Mouse (Mus musculus): Measurements from ENCODE around the gene Gm10964. TPM values are rescaled to one million over a fixed set of nuclear protein-coding genes. Genes with fewer than 3 reads are reported as not detected.
A peak's percentile ranks its signal among the peaks of the same experiment; 100 is the strongest.

The Gm10964 gene
- polyA plus RNA-seq, 1 experiment from 2014 or later = not detected

DNA sequence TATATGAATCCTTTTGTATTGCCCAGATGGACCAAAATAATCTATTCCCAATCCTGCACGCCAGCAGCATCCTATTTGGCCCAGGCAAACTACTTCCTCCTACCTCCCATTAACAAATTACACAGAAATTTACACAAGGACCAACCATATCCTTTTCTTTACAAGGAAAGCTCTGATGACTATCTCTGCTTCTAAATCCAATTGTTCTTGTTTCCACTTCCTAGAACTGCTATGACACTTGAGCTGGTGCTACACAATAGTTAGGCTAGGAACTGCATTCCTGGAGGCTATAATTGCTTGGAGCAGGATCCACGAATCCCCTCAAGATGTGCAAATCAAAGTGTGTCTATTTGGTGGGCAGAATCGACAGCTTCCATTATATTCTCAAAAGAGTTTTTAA, 27.6 kb downstream of the Gm10964 start:
- H3K4me1 ChIP-seq (ENCODE audit: control insufficient read depth, insufficient read depth, low read length) = no peaks in the 10 kb centered on the region
- H3K27ac ChIP-seq (ENCODE audit: low read depth, low read length) = no peak overlapping the region
- H3K4me3 ChIP-seq (ENCODE audit: low read depth, low read length) = no peak overlapping the region
- no peak overlapping the region for H3K9ac ChIP-seq (ENCODE audit: low read length)
- ATAC-seq (no peak), DNase-seq (ENCODE audit: low spot score) (no peak)
- no peaks in the 10 kb centered on the region for H3K9me3 ChIP-seq (replicated peaks; ENCODE audit: control insufficient read depth, low read length)
- no peaks in the 10 kb centered on the region for H3K27me3 ChIP-seq (replicated peaks; ENCODE audit: control insufficient read depth, insufficient read depth, low read length)
- 71% methylated on average over 3 of the region's 3 CpGs for WGBS
- no peak overlapping the region for H3K4me2 ChIP-seq (ENCODE audit: low read length)
- peaks cover 33% of the 10 kb centered on the region for H3K36me3 ChIP-seq (ENCODE audit: control insufficient read depth, insufficient read depth, low read length)

DNA sequence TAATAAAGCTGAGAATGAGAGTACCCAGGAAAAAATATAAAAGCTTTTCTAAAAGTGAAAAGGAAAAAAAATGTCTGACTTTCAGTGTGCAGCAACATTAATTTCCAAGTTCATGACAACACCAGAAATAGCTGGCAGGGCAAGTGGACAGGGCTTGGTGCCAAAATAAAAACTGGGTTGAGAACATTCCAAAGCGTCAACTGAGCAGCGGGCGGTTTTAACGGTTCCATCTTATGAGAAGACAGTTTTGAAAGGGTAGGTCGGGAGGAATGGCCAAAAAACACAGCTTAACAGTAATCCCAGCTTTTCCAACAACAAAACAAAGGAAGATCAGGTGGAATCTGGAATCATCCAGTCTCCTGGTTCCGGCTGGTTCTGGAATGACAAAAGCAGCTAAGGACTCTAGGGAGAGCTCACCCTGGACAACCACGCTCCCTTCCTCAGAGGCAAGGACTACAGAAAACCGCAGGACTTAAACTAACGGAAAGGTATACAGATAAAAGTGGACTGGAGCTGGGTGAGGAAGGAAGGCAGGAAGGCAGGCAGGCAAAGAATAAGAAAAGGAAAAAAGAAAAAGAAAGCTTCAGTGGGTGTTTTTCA, 32.5 kb downstream of the Gm10964 start:
- DNase-seq (ENCODE audit: low spot score) = peak; percentile 7

DNA sequence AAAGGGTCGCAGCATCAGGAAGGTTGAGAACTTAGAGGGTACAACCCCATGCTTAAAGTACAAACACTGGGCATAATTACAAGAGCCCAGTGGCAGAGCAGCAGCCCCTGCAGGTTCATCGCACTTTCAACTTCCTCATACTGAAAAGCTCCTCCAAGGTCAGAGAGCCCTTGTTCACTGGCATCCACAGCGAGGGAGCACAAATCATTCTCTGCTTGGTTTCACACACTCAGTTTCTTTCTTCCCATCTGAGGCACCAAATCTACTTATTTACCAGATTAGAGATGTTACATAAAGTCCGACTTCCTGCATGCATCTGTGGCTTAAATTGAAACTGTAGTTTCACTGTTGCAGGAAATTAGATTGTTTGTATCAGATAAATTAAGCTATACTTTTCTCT, 33.7 kb downstream of the Gm10964 start:
- H3K9me3 ChIP-seq (replicated peaks; ENCODE audit: control insufficient read depth, low read length) = no peaks in the 10 kb centered on the region
- no peaks in the 10 kb centered on the region for H3K27me3 ChIP-seq (replicated peaks; ENCODE audit: control insufficient read depth, insufficient read depth, low read length)
- H3K9ac ChIP-seq (ENCODE audit: low read length) = no peak overlapping the region
- H3K4me1 ChIP-seq (ENCODE audit: control insufficient read depth, insufficient read depth, low read length) = no peaks in the 10 kb centered on the region
- H3K36me3 ChIP-seq (ENCODE audit: control insufficient read depth, insufficient read depth, low read length) = peaks cover 27% of the 10 kb centered on the region
- no peak overlapping the region for H3K4me2 ChIP-seq (ENCODE audit: low read length)
- H3K27ac ChIP-seq (ENCODE audit: low read depth, low read length) = no peak overlapping the region
- ATAC-seq = no peak
- 82% methylated on average over 4 of the region's 4 CpGs for WGBS
- DNase-seq (ENCODE audit: low spot score) = no peak
- no peak overlapping the region for H3K4me3 ChIP-seq (ENCODE audit: low read depth, low read length)

More for the DNA sequence above, 32.5 kb downstream of the Gm10964 start:
- no peak for ATAC-seq
- 75% methylated on average over 9 of the region's 9 CpGs for WGBS
- Histone ChIP-seq H3K4me3 (ENCODE audit: low read depth, low read length) (no peak overlapping the region), H3K4me1 (ENCODE audit: control insufficient read depth, insufficient read depth, low read length) (no peaks in the 10 kb centered on the region), H3K4me2 (ENCODE audit: low read length) (no peak overlapping the region), H3K27me3 (replicated peaks; ENCODE audit: control insufficient read depth, insufficient read depth, low read length) (no peaks in the 10 kb centered on the region), H3K27ac (ENCODE audit: low read depth, low read length) (no peak overlapping the region; the same call in 1 of the 2 replicates), H3K9ac (ENCODE audit: low read length) (no peak overlapping the region), H3K9me3 (replicated peaks; ENCODE audit: control insufficient read depth, low read length) (no peaks in the 10 kb centered on the region), H3K36me3 (ENCODE audit: control insufficient read depth, insufficient read depth, low read length) (peaks cover 19% of the 10 kb centered on the region)

DNA sequence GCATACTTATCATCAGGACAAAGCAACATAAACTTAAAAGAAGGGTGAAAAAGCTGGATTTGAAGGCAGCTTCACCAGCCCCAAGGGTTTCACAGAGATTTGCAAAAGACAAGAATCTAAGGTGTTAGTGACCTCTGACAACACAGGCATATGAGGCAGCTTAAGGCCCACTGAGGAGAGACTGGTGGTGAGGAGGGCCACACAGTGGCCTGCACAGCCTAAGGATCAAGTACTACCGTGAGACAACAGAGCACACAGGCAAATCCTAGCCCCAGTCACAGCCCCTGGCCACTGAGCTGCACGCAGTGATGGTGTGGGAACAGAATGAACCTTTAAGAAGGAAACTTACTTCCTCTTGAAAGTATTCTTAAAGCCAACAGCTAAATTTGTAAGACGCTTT, 34.3 kb downstream of the Gm10964 start:
- H3K4me2 ChIP-seq (ENCODE audit: low read length) = no peak overlapping the region
- no peaks in the 10 kb centered on the region for H3K9me3 ChIP-seq (replicated peaks; ENCODE audit: control insufficient read depth, low read length)
- no peak overlapping the region for H3K9ac ChIP-seq (ENCODE audit: low read length)
- no peaks in the 10 kb centered on the region for H3K27me3 ChIP-seq (replicated peaks; ENCODE audit: control insufficient read depth, insufficient read depth, low read length)
- no peaks in the 10 kb centered on the region for H3K4me1 ChIP-seq (ENCODE audit: control insufficient read depth, insufficient read depth, low read length)
- H3K36me3 ChIP-seq (ENCODE audit: control insufficient read depth, insufficient read depth, low read length) = peaks cover 27% of the 10 kb centered on the region
- DNase-seq (ENCODE audit: low spot score) (no peak), ATAC-seq (no peak)
- WGBS = 89% methylated on average over 3 of the region's 3 CpGs
- H3K4me3 ChIP-seq (ENCODE audit: low read depth, low read length) = no peak overlapping the region
- H3K27ac ChIP-seq (ENCODE audit: low read depth, low read length) = no peak overlapping the region

DNA sequence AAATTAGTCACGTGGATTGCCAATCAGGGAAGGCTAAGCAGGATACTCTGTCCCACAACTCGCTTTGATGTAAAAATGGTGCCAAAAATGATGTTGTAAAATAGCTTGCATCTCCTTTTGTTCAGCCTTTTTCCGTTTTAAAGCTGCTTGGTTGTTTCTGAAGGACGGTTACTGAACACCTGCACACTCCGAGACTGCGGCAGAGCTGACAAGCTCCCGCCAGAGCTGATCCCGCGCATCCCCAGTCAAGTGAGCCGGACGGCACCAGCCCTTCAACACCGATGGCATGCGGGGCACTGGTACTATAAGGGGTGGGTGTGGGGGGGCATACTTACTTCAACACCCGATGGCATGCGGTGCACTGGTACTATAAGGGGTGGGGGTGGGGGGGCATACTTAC, 34.8 kb downstream of the Gm10964 start:
- peaks cover 26% of the 10 kb centered on the region for H3K36me3 ChIP-seq (ENCODE audit: control insufficient read depth, insufficient read depth, low read length)
- no peak overlapping the region for H3K4me3 ChIP-seq (ENCODE audit: low read depth, low read length)
- no peak overlapping the region for H3K9ac ChIP-seq (ENCODE audit: low read length)
- no peaks in the 10 kb centered on the region for H3K4me1 ChIP-seq (ENCODE audit: control insufficient read depth, insufficient read depth, low read length)
- no peaks in the 10 kb centered on the region for H3K27me3 ChIP-seq (replicated peaks; ENCODE audit: control insufficient read depth, insufficient read depth, low read length)
- DNase-seq (ENCODE audit: low spot score) = no peak
- no peak overlapping the region for H3K27ac ChIP-seq (ENCODE audit: low read depth, low read length)
- WGBS = 83% methylated on average over 15 of the region's 15 CpGs
- H3K4me2 ChIP-seq (ENCODE audit: low read length) = no peak overlapping the region
- H3K9me3 ChIP-seq (replicated peaks; ENCODE audit: control insufficient read depth, low read length) = no peaks in the 10 kb centered on the region
- no peak for ATAC-seq

DNA sequence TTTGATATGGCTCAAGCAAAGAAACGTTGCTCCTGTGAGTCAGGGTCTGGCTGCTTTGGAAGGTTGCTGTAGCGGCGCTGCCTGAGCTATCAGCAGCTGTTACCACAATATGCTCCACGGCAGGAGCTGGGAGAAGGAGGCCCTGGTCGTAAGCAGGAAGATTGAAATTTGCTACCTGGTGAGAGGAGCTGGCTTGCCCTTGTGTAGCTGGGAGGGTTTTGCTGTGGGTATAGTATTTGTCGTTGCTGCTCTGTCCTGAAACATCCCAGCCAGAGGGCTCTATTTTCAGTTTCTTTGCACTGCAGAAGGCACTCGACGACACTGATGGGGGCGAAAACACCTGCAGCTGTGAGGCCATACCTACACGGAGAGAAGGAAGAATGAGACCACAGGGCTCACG, 38.8 kb downstream of the Gm10964 start:
- Histone ChIP-seq H3K4me1 (ENCODE audit: control insufficient read depth, insufficient read depth, low read length) (no peaks in the 10 kb centered on the region), H3K36me3 (ENCODE audit: control insufficient read depth, insufficient read depth, low read length) (peaks cover 21% of the 10 kb centered on the region), H3K27me3 (replicated peaks; ENCODE audit: control insufficient read depth, insufficient read depth, low read length) (no peaks in the 10 kb centered on the region), H3K4me3 (ENCODE audit: low read depth, low read length) (no peak overlapping the region), H3K9ac (ENCODE audit: low read length) (no peak overlapping the region), H3K27ac (ENCODE audit: low read depth, low read length) (peak overlapping the region; percentile 14; the same call in 1 of the 2 replicates), H3K9me3 (replicated peaks; ENCODE audit: control insufficient read depth, low read length) (no peaks in the 10 kb centered on the region), H3K4me2 (ENCODE audit: low read length) (no peak overlapping the region)
- 89% methylated on average over 11 of the region's 11 CpGs for WGBS
- DNase-seq (ENCODE audit: low spot score) (no peak), ATAC-seq (no peak)

DNA sequence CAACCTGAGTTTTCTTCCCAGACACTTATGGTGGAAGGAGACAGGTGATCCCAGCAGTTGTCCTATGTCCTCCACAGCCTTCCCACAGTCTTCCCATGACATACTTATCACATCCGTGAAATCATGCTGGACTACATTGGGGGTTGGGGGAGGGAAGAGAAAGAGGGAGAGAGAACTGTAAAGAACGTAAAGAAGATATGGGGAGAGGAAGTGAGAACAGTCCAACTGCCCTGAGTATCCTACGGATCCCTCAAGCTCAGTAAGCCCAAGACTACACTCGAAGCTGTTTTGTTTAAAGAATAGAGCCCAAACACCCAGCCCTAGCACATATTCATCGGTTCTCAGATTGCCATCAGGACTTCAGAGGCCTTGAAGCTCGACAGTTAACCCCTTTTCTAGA, 39.5 kb downstream of the Gm10964 start:
- Histone ChIP-seq H3K4me1 (ENCODE audit: control insufficient read depth, insufficient read depth, low read length) (no peaks in the 10 kb centered on the region), H3K4me2 (ENCODE audit: low read length) (no peak overlapping the region), H3K27ac (ENCODE audit: low read depth, low read length) (no peak overlapping the region), H3K9me3 (replicated peaks; ENCODE audit: control insufficient read depth, low read length) (no peaks in the 10 kb centered on the region), H3K4me3 (ENCODE audit: low read depth, low read length) (no peak overlapping the region), H3K36me3 (ENCODE audit: control insufficient read depth, insufficient read depth, low read length) (peaks cover 21% of the 10 kb centered on the region), H3K27me3 (replicated peaks; ENCODE audit: control insufficient read depth, insufficient read depth, low read length) (no peaks in the 10 kb centered on the region), H3K9ac (ENCODE audit: low read length) (no peak overlapping the region)
- 89% methylated on average over 6 of the region's 6 CpGs for WGBS
- no peak for ATAC-seq
- DNase-seq (ENCODE audit: low spot score) = no peak

DNA sequence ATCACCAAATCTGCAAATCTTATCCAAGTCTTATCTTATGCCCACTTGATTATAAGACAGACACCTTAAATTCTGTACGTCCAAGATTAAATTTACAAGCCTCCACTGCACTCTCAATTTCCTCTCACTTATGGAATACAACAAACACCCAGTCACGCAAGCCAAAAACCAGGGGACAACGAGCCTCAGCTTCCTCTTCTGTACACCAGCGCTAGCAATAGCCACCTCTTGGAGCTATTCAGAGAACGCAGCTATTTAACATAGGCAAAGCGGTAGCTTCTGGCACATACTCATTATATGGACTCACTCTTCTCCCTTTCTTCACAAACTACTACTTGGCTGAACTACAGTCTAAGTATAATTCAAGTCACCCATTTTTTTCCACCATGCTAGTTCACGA, 40.0 kb downstream of the Gm10964 start:
- WGBS = 67% methylated on average over 7 of the region's 7 CpGs

DNA sequence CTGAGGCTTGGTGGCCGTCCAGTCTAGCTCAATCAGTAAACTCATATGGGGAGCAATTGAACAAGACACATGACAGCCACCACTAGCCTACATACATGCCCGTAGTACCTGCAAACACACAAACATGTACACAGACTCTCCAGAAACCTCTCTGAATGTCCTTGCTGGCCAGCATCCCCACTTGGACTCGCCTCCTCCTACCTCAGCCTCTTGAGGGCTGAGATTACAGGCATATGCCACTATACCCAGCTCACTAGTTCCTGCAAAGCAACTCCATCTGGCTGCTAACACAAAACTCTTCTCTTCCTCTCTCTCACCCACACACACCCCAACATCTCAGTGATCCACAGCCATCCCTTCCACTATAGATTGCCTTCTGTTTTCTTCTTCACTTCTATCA, 41.1 kb downstream of the Gm10964 start:
- Histone ChIP-seq H3K4me2 (ENCODE audit: low read length) (no peak overlapping the region), H3K9me3 (replicated peaks; ENCODE audit: control insufficient read depth, low read length) (no peaks in the 10 kb centered on the region), H3K27me3 (replicated peaks; ENCODE audit: control insufficient read depth, insufficient read depth, low read length) (no peaks in the 10 kb centered on the region), H3K4me3 (ENCODE audit: low read depth, low read length) (no peak overlapping the region), H3K27ac (ENCODE audit: low read depth, low read length) (no peak overlapping the region), H3K9ac (ENCODE audit: low read length) (no peak overlapping the region), H3K36me3 (ENCODE audit: control insufficient read depth, insufficient read depth, low read length) (peaks cover 18% of the 10 kb centered on the region), H3K4me1 (ENCODE audit: control insufficient read depth, insufficient read depth, low read length) (no peaks in the 10 kb centered on the region)
- 77% methylated on average over 3 of the region's 3 CpGs for WGBS
- ATAC-seq = no peak
- no peak for DNase-seq (ENCODE audit: low spot score)

More for the DNA sequence above, 40.0 kb downstream of the Gm10964 start:
- Histone ChIP-seq H3K36me3 (ENCODE audit: control insufficient read depth, insufficient read depth, low read length) (peaks cover 21% of the 10 kb centered on the region), H3K4me3 (ENCODE audit: low read depth, low read length) (no peak overlapping the region), H3K27me3 (replicated peaks; ENCODE audit: control insufficient read depth, insufficient read depth, low read length) (no peaks in the 10 kb centered on the region), H3K27ac (ENCODE audit: low read depth, low read length) (no peak overlapping the region), H3K4me2 (ENCODE audit: low read length) (no peak overlapping the region), H3K9ac (ENCODE audit: low read length) (no peak overlapping the region), H3K4me1 (ENCODE audit: control insufficient read depth, insufficient read depth, low read length) (no peaks in the 10 kb centered on the region), H3K9me3 (replicated peaks; ENCODE audit: control insufficient read depth, low read length) (no peaks in the 10 kb centered on the region)
- no peak for ATAC-seq
- no peak for DNase-seq (ENCODE audit: low spot score)
